11 mouse cellular contexts compared by ENCODE assay signal in the genomic region with DNA sequence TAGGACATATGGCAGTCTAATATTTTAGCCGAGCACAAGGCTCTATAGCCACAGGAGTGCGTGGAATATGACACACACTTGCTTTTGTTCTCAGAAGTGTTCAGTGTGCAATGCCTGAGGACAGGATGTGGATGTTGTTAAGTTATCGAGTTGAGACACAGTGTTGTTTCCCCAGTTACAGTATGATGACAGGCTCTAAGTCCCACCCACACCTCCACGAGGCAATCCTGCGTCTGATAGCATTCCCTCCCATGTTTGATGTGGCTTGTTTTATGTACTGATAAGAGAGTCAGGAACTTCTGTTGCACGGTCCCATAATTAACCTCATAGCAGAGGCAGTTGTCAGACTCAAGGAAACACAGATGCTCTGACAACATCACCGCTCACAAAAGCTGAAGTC.
A peak's percentile ranks its signal among the peaks of the same experiment; 100 is the strongest.
DNase-seq lines count a peak whose midpoint lies in the region; ATAC-seq and TF ChIP-seq lines count a peak whose summit lies in the region.
"Had no signal": no experiment of that assay in that cellular context is flagged by ENCODE, and none has a peak within 500 bp of the region (broad histone marks: within the 10 kb centered on the region; RNA-seq: fewer than 3 reads in every experiment).

No protein-coding gene starts in this region.

- no peaks in the 10 kb centered on the region for H3K9me3 ChIP-seq in liver, embryonic 15.5 days (replicated peaks)
- H3K9me3 ChIP-seq in neural tube, embryonic 15.5 days (replicated peaks) = no peaks in the 10 kb centered on the region

- H3K9ac ChIP-seq in liver, embryonic 15.5 days = no peak overlapping the region
- no peak overlapping the region for H3K9ac ChIP-seq in neural tube, embryonic 15.5 days (replicated peaks)

- H3K4me2 ChIP-seq in liver, embryonic 15.5 days = peak overlapping the region; percentile 39
- no peak overlapping the region for H3K4me2 ChIP-seq in neural tube, embryonic 15.5 days

- no peaks in the 10 kb centered on the region; the same call in 1 of the 2 replicates for H3K4me1 ChIP-seq in lung, adult 2 months (ENCODE audit: control insufficient read depth, insufficient read depth, low read length)
- peaks cover 19% of the 10 kb centered on the region for H3K4me1 ChIP-seq in liver, embryonic 15.5 days (replicated peaks)
- no peaks in the 10 kb centered on the region for H3K4me1 ChIP-seq in neural tube, embryonic 15.5 days

- WGBS in lung, adult 2 months = 23% methylated on average over 7 of the region's 7 CpGs
- 12% methylated on average over 7 of the region's 7 CpGs for WGBS in liver, embryonic 15.5 days (ENCODE audit: insufficient replicate concordance)
- WGBS in neural tube, embryonic 15.5 days = 62% methylated on average over 7 of the region's 7 CpGs

- ATAC-seq in common myeloid progenitor, adult 5-6 weeks (replicated peaks; ENCODE audit: low read depth, poor library complexity, severe bottlenecking) = peak; percentile 98
- ATAC-seq in liver, embryonic 15.5 days (ENCODE audit: insufficient read depth) = peak; percentile 98
- ATAC-seq in neural tube, embryonic 15.5 days (ENCODE audit: low FRiP score) = no peak

- TF ChIP-seq CTCF in lung, adult 2 months (IDR thresholded peaks at IDR 0.05; ENCODE audit: insufficient read depth, low read length) = no peak

- peak; percentile 4 for DNase-seq in lung, postnatal 36 days
- no peak for DNase-seq in lung, adult 2 months
- DNase-seq in thymus, postnatal 14 days = peak; percentile 30
- no peak for DNase-seq in retina, postnatal 1 day
- no peak for DNase-seq in kidney, postnatal 25 days
- DNase-seq: adrenal gland, adult 8-10 months; cerebellum, adult 9-10 months; kidney, adult 8-10 months had no signal

- H3K4me3 ChIP-seq in lung, adult 2 months (replicated peaks; ENCODE audit: extremely low read depth, low read depth, low read length) = no peak overlapping the region
- no peak overlapping the region for H3K4me3 ChIP-seq in liver, embryonic 15.5 days (replicated peaks)
- H3K4me3 ChIP-seq in neural tube, embryonic 15.5 days (replicated peaks) = no peak overlapping the region

- H3K27me3 ChIP-seq in liver, embryonic 15.5 days = no peaks in the 10 kb centered on the region
- no peaks in the 10 kb centered on the region for H3K27me3 ChIP-seq in neural tube, embryonic 15.5 days (replicated peaks)

- peak overlapping the region; percentile 72 for H3K27ac ChIP-seq in liver, embryonic 15.5 days (replicated peaks)
- H3K27ac ChIP-seq in neural tube, embryonic 15.5 days (replicated peaks) = no peak overlapping the region

- TF ChIP-seq POLR2A in lung, adult 2 months (IDR thresholded peaks at IDR 0.05; ENCODE audit: borderline replicate concordance, extremely low read depth, low read depth, low read length) = no peak

- H3K36me3 ChIP-seq in liver, embryonic 15.5 days (replicated peaks) = no peaks in the 10 kb centered on the region
- no peaks in the 10 kb centered on the region for H3K36me3 ChIP-seq in neural tube, embryonic 15.5 days

Comparison
In these comparisons a context has a peak if more than half of its experiments do, and no peak if none do; other contexts are left out.
1. DNase-seq: peak in lung, postnatal 36 days (single experiment) and thymus, postnatal 14 days (single experiment); none in lung, adult 2 months (single experiment), retina, postnatal 1 day (single experiment) and kidney, postnatal 25 days (0 of 2).